Mouse (Mus musculus): ENCODE measurements at regions not wholly inside any gene's neighbourhood (a gene's known extent, or its start where the extent isn't known, plus 50 kb on each side); places are given as distances from the start of the nearest gene placed in this dataset.
A peak's percentile ranks its signal among the peaks of the same experiment; 100 is the strongest.

GRCm38 (mm10) chr14:54185265-54185830 lies 68.6 kb downstream of the Dad1 start:
- no peak for DNase-seq (ENCODE audit: low spot score)

- DNase-seq (ENCODE audit: low spot score), result no peak
Observed at GRCm38 (mm10) chr14:54183873-54184272, 70.0 kb downstream of the Dad1 start.

GRCm38 (mm10) chr14:54182838-54183237 lies 71.1 kb downstream of the Dad1 start:
- no peak for DNase-seq (ENCODE audit: low spot score)

GRCm38 (mm10) chr14:54181306-54181705 lies 72.6 kb downstream of the Dad1 start:
- DNase-seq (ENCODE audit: low spot score), result no peak

GRCm38 (mm10) chr14:54180754-54181153 lies 73.2 kb downstream of the Dad1 start:
- no peak for DNase-seq (ENCODE audit: low spot score)

- no peak for DNase-seq (ENCODE audit: low spot score)
Observed at GRCm38 (mm10) chr14:54180271-54180670, 73.6 kb downstream of the Dad1 start.

GRCm38 (mm10) chr14:54178856-54179255 lies 75.0 kb downstream of the Dad1 start:
- no peak for DNase-seq (ENCODE audit: low spot score)

GRCm38 (mm10) chr14:54176469-54176868 lies 77.4 kb downstream of the Dad1 start:
- DNase-seq (ENCODE audit: low spot score), result no peak

GRCm38 (mm10) chr14:54175476-54175875 lies 78.4 kb downstream of the Dad1 start:
- DNase-seq (ENCODE audit: low spot score), result no peak

- no peak for DNase-seq (ENCODE audit: low spot score)
Observed at GRCm38 (mm10) chr14:54173316-54173715, 80.6 kb downstream of the Dad1 start.

GRCm38 (mm10) chr14:54169254-54169653 lies 84.7 kb downstream of the Dad1 start:
- no peak for DNase-seq (ENCODE audit: low spot score)

GRCm38 (mm10) chr14:54168414-54168931 lies 85.4 kb downstream of the Dad1 start:
- no peak for DNase-seq (ENCODE audit: low spot score)

- DNase-seq (ENCODE audit: low spot score), result no peak
Observed at GRCm38 (mm10) chr14:54166057-54166456, 87.8 kb downstream of the Dad1 start.

GRCm38 (mm10) chr14:54164874-54165273 lies 89.0 kb downstream of the Dad1 start:
- no peak for DNase-seq (ENCODE audit: low spot score)

GRCm38 (mm10) chr14:54161916-54162315 lies 92.0 kb downstream of the Dad1 start:
- DNase-seq (ENCODE audit: low spot score), result no peak

GRCm38 (mm10) chr14:54161206-54161605 lies 92.7 kb downstream of the Dad1 start:
- no peak for DNase-seq (ENCODE audit: low spot score)

GRCm38 (mm10) chr14:54159816-54160215 lies 94.1 kb downstream of the Dad1 start:
- DNase-seq (ENCODE audit: low spot score), result no peak

GRCm38 (mm10) chr14:54158214-54158965 lies 95.5 kb downstream of the Dad1 start:
- no peak for DNase-seq (ENCODE audit: low spot score)

GRCm38 (mm10) chr14:54156536-54156935 lies 97.4 kb downstream of the Dad1 start:
- DNase-seq (ENCODE audit: low spot score), result no peak

GRCm38 (mm10) chr14:54152485-54153235 lies 101.2 kb downstream of the Dad1 start:
- DNase-seq (ENCODE audit: low spot score), result peak; percentile 69

GRCm38 (mm10) chr14:54151921-54152320 lies 102.0 kb downstream of the Dad1 start:
- DNase-seq (ENCODE audit: low spot score), result no peak

- no peak for DNase-seq (ENCODE audit: low spot score)
Observed at GRCm38 (mm10) chr14:54151272-54151671, 102.6 kb downstream of the Dad1 start.

- no peak for DNase-seq (ENCODE audit: low spot score)
Observed at GRCm38 (mm10) chr14:54150221-54150620, 103.7 kb downstream of the Dad1 start.
